Mouse (Mus musculus) embryonic facial prominence, embryonic 14.5 days (tissue): ENCODE measurements around the gene Myo1h. TPM values are rescaled to one million over a fixed set of nuclear protein-coding genes. Genes with fewer than 3 reads are reported as not detected.
A peak's percentile ranks its signal among the peaks of the same experiment; 100 is the strongest.

Source experiments
- ATAC-seq: fragments of 200-750 bp; cut with Nextera tagmentation; 2 replicates; pipeline ENCODE4 v1.8.0; 2017; ENCODE audit warnings: low read depth, moderate number of reproducible peaks, moderate TSS enrichment
- DNase-seq: peaks from one replicate; pipeline ENCODE4 v3.0.0-alpha.2; 2015; ENCODE audit warnings: low spot score
- H3K27ac ChIP-seq: fragments of 300-500 bp; sonication (generic); replicated peaks from 2 replicates; pipeline ENCODE4 v1.5.1; 2014; ENCODE audit warnings: low read depth, mild to moderate bottlenecking, low read length, moderate library complexity
- H3K27me3 ChIP-seq: fragments of 300-500 bp; sonication (generic); replicated peaks from 2 replicates; pipeline ENCODE4 v1.6.1; 2014; ENCODE audit warnings: low read length; ENCODE audit not compliant: control insufficient read depth, insufficient read depth
- H3K36me3 ChIP-seq: fragments of 300-500 bp; sonication (generic); 2 replicates; pipeline ENCODE4 v1.6.1; 2014; ENCODE audit warnings: low read length, mixed read lengths; ENCODE audit not compliant: control insufficient read depth, insufficient read depth
- H3K4me1 ChIP-seq: fragments of 300-500 bp; sonication (generic); 2 replicates; pipeline ENCODE4 v1.6.1; 2014; ENCODE audit warnings: antibody characterized with exemption, low read length; ENCODE audit not compliant: control insufficient read depth, insufficient read depth
- H3K4me2 ChIP-seq: fragments of 300-500 bp; sonication (generic); 2 replicates; pipeline ENCODE4 v1.6.1; 2014; ENCODE audit warnings: low read depth, mild to moderate bottlenecking, low read length, moderate library complexity, mixed read lengths
- H3K4me3 ChIP-seq: fragments of 300-500 bp; sonication (generic); 2 replicates; pipeline ENCODE4 v1.5.1; 2014; ENCODE audit warnings: low read depth, mild to moderate bottlenecking, low read length
- H3K9ac ChIP-seq: fragments of 300-500 bp; sonication (generic); 2 replicates; pipeline ENCODE4 v1.6.1; 2014; ENCODE audit warnings: low read depth, mild to moderate bottlenecking, low read length, moderate library complexity, mixed read lengths
- H3K9me3 ChIP-seq: fragments of 300-500 bp; sonication (generic); 2 replicates; pipeline ENCODE4 v1.6.1; 2016; ENCODE audit warnings: low read length; ENCODE audit not compliant: control insufficient read depth
- WGBS: fragments of 180-500 bp; shearing (Covaris S2); extraction: QIAGEN DNeasy Blood & Tissue Kit; methylation state at CpG from one replicate; pipeline ENCODE4 v1.1.7; 2014; 5-methylcytosine and 5-hydroxymethylcytosine counted together
- polyA plus RNA-seq: library from polyadenylated mRNA; unstranded; fragments of >200 nt; fragmentation: Nextera tagmentation; extraction: Ambion mirVana; gene quantifications from 2 replicates; pipeline ENCODE4 v1.2.1, GENCODE M21; 2014

Myo1h gene
- polyA plus RNA-seq, 1 experiment from 2014 or later, result 3.0 TPM

DNA sequence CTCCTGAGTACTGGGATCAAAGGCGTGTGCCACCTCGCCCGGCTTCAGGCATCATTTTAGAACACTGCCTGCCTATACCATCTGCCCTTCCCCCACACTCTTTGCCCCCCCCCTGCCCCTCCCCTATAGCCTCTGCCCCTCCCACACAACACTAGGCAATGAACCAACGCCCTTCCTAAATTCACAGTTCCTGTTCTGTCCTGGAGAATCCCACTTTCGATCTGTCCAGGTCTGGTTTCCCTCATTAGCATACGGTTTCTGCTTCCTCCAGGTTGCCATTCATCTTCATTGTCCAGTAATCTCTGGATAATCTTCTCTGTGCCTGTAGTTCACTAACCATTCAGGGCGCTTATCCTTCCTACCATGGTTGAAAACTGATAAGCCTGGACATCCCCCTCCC, 54.6 kb downstream of the Myo1h start:
- no peak for DNase-seq
- H3K4me2 ChIP-seq, result no peak overlapping the region
- H3K9ac ChIP-seq, result no peak overlapping the region
- 80% methylated on average over 7 of the region's 7 CpGs for WGBS
- ATAC-seq, result no peak
- H3K27ac ChIP-seq, result no peak overlapping the region
- H3K36me3 ChIP-seq, result no peaks in the 10 kb centered on the region
- no peaks in the 10 kb centered on the region for H3K4me1 ChIP-seq
- H3K27me3 ChIP-seq, result no peaks in the 10 kb centered on the region
- H3K4me3 ChIP-seq, result no peak overlapping the region
- H3K9me3 ChIP-seq, result no peaks in the 10 kb centered on the region

DNA sequence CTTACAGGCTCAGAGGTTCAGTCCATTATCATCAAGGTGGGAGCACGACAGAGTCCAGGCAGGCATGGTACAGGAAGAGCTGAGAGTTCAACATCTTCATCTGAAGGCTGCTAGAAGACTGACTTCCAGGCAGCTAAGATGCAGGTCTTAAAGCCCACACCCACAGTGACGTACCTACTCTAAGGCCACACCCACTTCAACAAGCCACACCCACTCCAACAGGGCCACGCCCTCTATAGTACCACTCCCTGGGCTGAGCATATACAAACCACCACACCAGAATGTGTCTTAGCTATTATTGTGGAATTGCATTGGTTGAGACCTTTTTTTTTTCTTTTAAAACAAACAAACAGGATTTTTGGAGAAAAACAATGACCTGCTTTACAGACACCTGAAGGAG, 56.6 kb downstream of the Myo1h start:
- Histone ChIP-seq H3K27me3 (no peaks in the 10 kb centered on the region), H3K4me2 (no peak overlapping the region), H3K9ac (no peak overlapping the region), H3K27ac (no peak overlapping the region), H3K36me3 (no peaks in the 10 kb centered on the region), H3K9me3 (no peaks in the 10 kb centered on the region), H3K4me1 (no peaks in the 10 kb centered on the region), H3K4me3 (no peak overlapping the region)
- DNase-seq, result no peak
- ATAC-seq, result no peak
- WGBS, result 56% methylated on average over 3 of the region's 3 CpGs

DNA sequence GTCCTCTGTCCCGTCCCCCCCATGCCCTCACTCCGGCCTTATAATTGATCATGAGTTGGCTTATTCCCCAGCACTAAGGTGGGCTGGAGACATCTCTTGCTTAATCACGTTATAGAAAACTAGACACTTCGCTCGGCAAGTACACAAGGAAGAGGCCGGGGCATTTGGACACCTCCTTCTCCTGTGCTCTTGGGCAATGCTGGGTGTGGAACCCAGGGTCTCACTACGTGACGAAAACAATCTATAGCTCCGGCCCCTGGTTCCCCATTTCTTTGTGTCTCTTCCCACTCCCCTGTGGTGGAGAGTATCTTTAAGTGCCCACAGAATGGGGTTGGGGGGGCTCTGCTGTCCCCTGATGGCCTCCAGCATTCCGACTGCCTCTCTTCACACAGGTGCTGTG, 58.0 kb downstream of the Myo1h start:
- Histone ChIP-seq H3K4me1 (no peaks in the 10 kb centered on the region), H3K27ac (no peak overlapping the region), H3K36me3 (no peaks in the 10 kb centered on the region), H3K9ac (no peak overlapping the region), H3K27me3 (no peaks in the 10 kb centered on the region), H3K4me3 (no peak overlapping the region), H3K4me2 (no peak overlapping the region), H3K9me3 (no peaks in the 10 kb centered on the region)
- ATAC-seq (no peak), DNase-seq (no peak)
- WGBS, result 81% methylated on average over 10 of the region's 10 CpGs

DNA sequence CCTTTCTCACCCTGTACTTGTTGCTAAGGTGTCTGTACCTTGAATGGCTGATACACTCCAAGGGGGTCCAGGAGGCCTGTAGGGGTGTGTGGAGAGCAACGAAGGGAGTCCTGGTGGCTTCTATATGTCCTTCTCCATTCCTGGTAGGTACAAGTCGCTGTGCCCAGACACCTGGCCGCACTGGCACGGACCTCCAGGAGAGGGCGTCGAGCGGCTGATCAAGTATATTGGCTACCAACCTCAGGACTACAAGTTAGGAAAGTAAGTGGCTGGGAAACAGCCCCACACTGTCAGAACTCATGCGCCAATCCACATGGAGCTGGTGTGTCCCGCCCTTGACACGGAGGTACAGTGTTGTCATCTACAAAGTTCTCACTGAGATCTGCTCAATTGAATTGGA, 62.5 kb downstream of the Myo1h start:
- Histone ChIP-seq H3K27me3 (no peaks in the 10 kb centered on the region), H3K27ac (no peak overlapping the region), H3K36me3 (no peaks in the 10 kb centered on the region), H3K4me3 (no peak overlapping the region), H3K4me1 (no peaks in the 10 kb centered on the region), H3K9ac (no peak overlapping the region), H3K4me2 (no peak overlapping the region), H3K9me3 (0 out of 2 replicates have a peak, but pooled peaks cover 4% of the 10 kb centered on the region)
- DNase-seq, result no peak
- ATAC-seq, result no peak
- WGBS, result 61% methylated on average over 10 of the region's 10 CpGs

DNA sequence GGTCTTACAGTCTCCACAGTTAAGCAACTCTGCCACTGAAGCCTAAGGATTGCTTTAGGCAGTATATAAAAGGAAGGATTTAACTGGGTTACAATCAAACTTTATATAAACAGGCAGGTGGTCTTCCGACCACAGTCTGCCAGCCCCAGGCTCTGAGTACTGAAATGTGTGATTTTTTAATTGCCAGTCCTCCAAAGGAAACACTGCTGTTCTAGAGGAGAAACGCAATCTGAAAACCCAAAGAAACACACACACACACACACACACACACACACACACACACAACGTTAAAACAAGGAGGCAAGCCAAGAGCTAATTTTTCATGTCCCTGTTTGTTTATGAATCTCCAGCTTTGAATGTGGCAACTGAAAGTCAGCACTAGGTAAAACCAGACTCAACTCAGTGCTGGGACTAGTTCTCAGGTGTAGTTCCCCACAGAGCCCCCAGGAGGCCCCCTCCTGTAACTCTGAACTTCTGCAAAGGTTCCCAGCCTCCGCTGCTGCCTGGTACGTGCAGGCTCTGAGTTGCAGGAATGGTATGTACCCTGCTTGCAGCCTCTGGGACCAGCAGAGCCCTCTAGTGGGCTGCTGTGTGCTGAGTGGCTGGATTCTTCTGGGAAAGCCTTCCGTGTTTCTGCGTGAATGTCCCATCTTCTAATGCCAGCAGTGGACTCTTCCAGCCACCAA, 67.4 kb downstream of the Myo1h start:
- peaks cover 10% of the 10 kb centered on the region; the same call in 1 of the 2 replicates for H3K36me3 ChIP-seq
- H3K4me3 ChIP-seq, result no peak overlapping the region
- 0 out of 2 replicates have a peak, but pooled peaks cover 4% of the 10 kb centered on the region for H3K4me1 ChIP-seq
- DNase-seq, result peak; percentile 95
- H3K27ac ChIP-seq, result peak overlapping the region; percentile 69
- 0 out of 2 replicates have a peak, but pooled peaks cover 4% of the 10 kb centered on the region for H3K9me3 ChIP-seq
- ATAC-seq, result peak; percentile 90
- 23% methylated on average over 7 of the region's 7 CpGs for WGBS
- peak overlapping the region; percentile 31 for H3K4me2 ChIP-seq
- peak overlapping the region; percentile 11; the same call in 1 of the 2 replicates for H3K9ac ChIP-seq
- no peaks in the 10 kb centered on the region for H3K27me3 ChIP-seq

DNA sequence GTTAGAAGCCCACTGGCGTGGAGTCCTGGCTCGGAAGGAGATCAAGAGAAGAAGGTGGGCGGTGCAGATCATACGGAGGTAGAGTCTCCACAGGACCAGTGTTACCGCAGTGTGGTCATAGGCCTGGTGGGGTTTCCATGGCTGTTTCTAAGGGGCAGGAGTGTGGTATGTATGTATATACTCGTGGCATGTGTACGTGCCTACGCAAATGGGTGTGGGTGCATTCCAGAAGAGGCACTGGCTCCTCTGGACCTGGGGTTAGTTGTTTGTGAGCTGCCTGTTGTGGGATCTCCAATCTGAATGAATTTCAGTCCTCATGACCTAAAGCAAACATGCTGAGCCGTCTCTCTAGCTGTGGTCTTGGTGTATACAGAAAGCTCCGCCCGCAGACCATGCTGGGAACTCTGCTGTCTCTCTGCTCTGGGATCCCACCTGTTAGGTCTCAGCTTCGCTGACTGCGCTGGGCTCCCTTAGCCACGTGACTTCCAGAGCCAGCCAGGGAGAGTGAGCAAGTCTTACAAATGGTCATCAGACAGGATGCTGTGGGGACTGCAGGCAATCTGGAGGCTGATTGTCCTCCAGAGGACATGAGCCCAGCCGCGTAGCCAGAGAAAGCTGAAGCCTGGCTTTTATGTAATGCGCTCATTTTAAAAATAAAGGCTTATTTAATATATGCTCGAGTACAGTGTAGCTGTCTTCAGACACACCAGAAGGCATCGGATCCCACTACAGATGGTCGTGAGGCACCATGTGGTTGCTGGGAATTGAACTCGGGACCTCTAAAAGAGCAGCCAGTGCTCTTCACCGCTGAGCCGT, 68.2 kb downstream of the Myo1h start:
- DNase-seq (peak; percentile 78), ATAC-seq (peak; percentile 71)
- Histone ChIP-seq H3K9ac (peak overlapping the region; percentile 11; the same call in 1 of the 2 replicates), H3K4me2 (peak overlapping the region; percentile 31), H3K4me1 (0 out of 2 replicates have a peak, but pooled peaks cover 4% of the 10 kb centered on the region), H3K4me3 (no peak overlapping the region), H3K27ac (peak overlapping the region; percentile 69), H3K36me3 (peaks cover 17% of the 10 kb centered on the region), H3K9me3 (0 out of 2 replicates have a peak, but pooled peaks cover 4% of the 10 kb centered on the region), H3K27me3 (no peaks in the 10 kb centered on the region)
- WGBS, result 44% methylated on average over 23 of the region's 23 CpGs

DNA sequence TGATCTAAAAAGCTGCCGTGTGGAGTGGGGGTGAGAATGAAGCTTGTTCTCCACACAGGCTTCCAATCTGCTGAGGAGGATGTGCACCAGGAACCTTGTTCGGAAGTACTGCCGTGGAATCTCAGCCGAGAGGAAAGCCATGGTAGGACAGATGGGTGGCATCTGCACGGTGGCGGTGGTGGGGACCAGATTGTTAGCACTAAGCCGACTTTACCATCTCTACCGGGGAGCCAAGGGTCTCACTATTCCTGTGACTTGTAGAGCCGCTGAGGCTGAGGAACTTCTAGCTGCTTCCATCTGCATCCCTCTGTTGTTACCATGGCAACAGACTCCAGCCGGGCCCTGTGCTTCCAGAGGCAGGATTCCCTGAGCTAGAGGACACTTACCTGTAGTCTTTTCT, 69.9 kb downstream of the Myo1h start:
- ATAC-seq, result no peak
- no peak for DNase-seq
- Histone ChIP-seq H3K9me3 (0 out of 2 replicates have a peak, but pooled peaks cover 4% of the 10 kb centered on the region), H3K9ac (no peak overlapping the region), H3K4me3 (no peak overlapping the region), H3K36me3 (peaks cover 34% of the 10 kb centered on the region), H3K27me3 (no peaks in the 10 kb centered on the region), H3K27ac (no peak overlapping the region), H3K4me2 (no peak overlapping the region), H3K4me1 (0 out of 2 replicates have a peak, but pooled peaks cover 4% of the 10 kb centered on the region)
- 77% methylated on average over 10 of the region's 10 CpGs for WGBS

DNA sequence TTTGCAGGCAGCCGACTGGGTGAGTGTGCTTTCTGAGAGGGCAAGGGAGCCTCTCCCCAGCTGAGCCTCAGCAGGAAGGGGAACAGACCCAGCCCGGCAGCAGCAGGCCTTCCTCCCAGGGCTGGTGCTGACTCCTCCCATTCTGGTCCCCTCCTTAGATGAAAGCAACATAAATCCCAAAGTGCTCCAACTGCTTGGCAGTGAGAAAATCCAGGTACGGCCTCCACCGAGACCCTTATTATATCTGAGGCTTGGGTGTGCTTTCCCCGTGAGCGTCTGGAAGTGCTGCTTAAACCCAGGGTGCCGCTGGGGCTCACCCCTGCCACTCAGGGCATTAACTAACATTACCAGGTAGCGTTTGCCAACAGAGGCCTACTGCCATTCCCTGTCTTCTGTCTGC, 70.6 kb downstream of the Myo1h start:
- no peak overlapping the region for H3K4me3 ChIP-seq
- 0 out of 2 replicates have a peak, but pooled peaks cover 4% of the 10 kb centered on the region for H3K9me3 ChIP-seq
- no peaks in the 10 kb centered on the region for H3K27me3 ChIP-seq
- H3K27ac ChIP-seq, result no peak overlapping the region
- 54% methylated on average over 5 of the region's 8 CpGs for WGBS
- no peak overlapping the region for H3K4me2 ChIP-seq
- H3K36me3 ChIP-seq, result peaks cover 42% of the 10 kb centered on the region
- no peak for ATAC-seq
- DNase-seq, result no peak
- 0 out of 2 replicates have a peak, but pooled peaks cover 4% of the 10 kb centered on the region for H3K4me1 ChIP-seq
- H3K9ac ChIP-seq, result no peak overlapping the region
